Mouse (Mus musculus) heart, embryonic 16.5 days (tissue): ENCODE results near the gene Tasp1. TPM values are rescaled to one million over a fixed set of nuclear protein-coding genes. Genes with fewer than 3 reads are reported as not detected.

Source experiments
- ATAC-seq: fragments of 200-750 bp; cut with Nextera tagmentation; replicated peaks from 2 replicates; pipeline ENCODE4 v1.8.0; 2017; ENCODE audit warnings: moderate number of reproducible peaks; ENCODE audit not compliant: insufficient read depth, low FRiP score; ENCODE audit errors: extremely low read depth
- H3K27ac ChIP-seq: fragments of 300-500 bp; sonication (generic); 2 replicates; pipeline ENCODE4 v1.5.1; 2014; ENCODE audit warnings: mild to moderate bottlenecking, low read length, control low read depth, moderate library complexity
- H3K27me3 ChIP-seq: fragments of 300-500 bp; sonication (generic); 2 replicates; pipeline ENCODE4 v1.6.1; 2014; ENCODE audit warnings: low read length, mixed read lengths; ENCODE audit not compliant: control insufficient read depth, insufficient read depth
- H3K36me3 ChIP-seq: fragments of 300-500 bp; sonication (generic); 2 replicates; pipeline ENCODE4 v1.6.1; 2014; ENCODE audit not compliant: control insufficient read depth, insufficient read depth
- H3K4me1 ChIP-seq: fragments of 300-500 bp; sonication (generic); 2 replicates; pipeline ENCODE4 v1.6.1; 2014; ENCODE audit warnings: low read length, mixed read lengths; ENCODE audit not compliant: control insufficient read depth, insufficient read depth
- H3K4me2 ChIP-seq: fragments of 300-500 bp; sonication (generic); 2 replicates; pipeline ENCODE4 v1.6.1; 2014; ENCODE audit warnings: low read depth, mild to moderate bottlenecking, control low read depth, low read length
- H3K4me3 ChIP-seq: fragments of 300-500 bp; sonication (generic); 2 replicates; pipeline ENCODE4 v1.5.1; 2014; ENCODE audit warnings: mild to moderate bottlenecking, control low read depth, low read length
- H3K9ac ChIP-seq: fragments of 300-500 bp; sonication (generic); 2 replicates; pipeline ENCODE4 v1.6.1; 2014; ENCODE audit warnings: low read length, control low read depth
- H3K9me3 ChIP-seq: fragments of 300-500 bp; sonication (generic); replicated peaks from 2 replicates; pipeline ENCODE4 v1.6.1; 2016; ENCODE audit warnings: low read length; ENCODE audit not compliant: control insufficient read depth
- WGBS: fragments of 180-500 bp; shearing (Covaris S2); extraction: QIAGEN DNeasy Blood & Tissue Kit; methylation state at CpG from one replicate; pipeline ENCODE4 v1.1.7; 2014; 5-methylcytosine and 5-hydroxymethylcytosine counted together
- polyA plus RNA-seq: library from polyadenylated mRNA; unstranded; fragments of >200 nt; fragmentation: Nextera tagmentation; extraction: Ambion mirVana; gene quantifications from 2 replicates; pipeline ENCODE4 v1.2.1, GENCODE M21; 2015

Gene Tasp1
- polyA plus RNA-seq, 1 experiment from 2014 or later = 18.5 TPM

GRCm38 (mm10) chr2:139841359-139841758 lies 225.2 kb downstream of the Tasp1 start:
- ATAC-seq = no peak
- Histone ChIP-seq H3K4me2 (no peak overlapping the region), H3K9ac (no peak overlapping the region), H3K27me3 (no peaks in the 10 kb centered on the region), H3K4me1 (no peaks in the 10 kb centered on the region), H3K4me3 (no peak overlapping the region), H3K27ac (no peak overlapping the region), H3K36me3 (no peaks in the 10 kb centered on the region), H3K9me3 (no peaks in the 10 kb centered on the region)
- WGBS = 65% methylated on average over 1 of the region's 1 CpGs

GRCm38 (mm10) chr2:139840941-139841340 lies 225.7 kb downstream of the Tasp1 start:
- Histone ChIP-seq H3K4me3 (no peak overlapping the region), H3K27me3 (no peaks in the 10 kb centered on the region), H3K4me2 (no peak overlapping the region), H3K4me1 (no peaks in the 10 kb centered on the region), H3K27ac (no peak overlapping the region), H3K36me3 (no peaks in the 10 kb centered on the region), H3K9ac (no peak overlapping the region), H3K9me3 (no peaks in the 10 kb centered on the region)
- no peak for ATAC-seq
- WGBS = 68% methylated on average over 5 of the region's 5 CpGs

- WGBS = 79% methylated on average over 8 of the region's 8 CpGs
- Histone ChIP-seq H3K9ac (no peak overlapping the region), H3K27me3 (no peaks in the 10 kb centered on the region), H3K36me3 (no peaks in the 10 kb centered on the region), H3K27ac (no peak overlapping the region), H3K9me3 (no peaks in the 10 kb centered on the region), H3K4me3 (no peak overlapping the region), H3K4me1 (no peaks in the 10 kb centered on the region), H3K4me2 (no peak overlapping the region)
- ATAC-seq = no peak
Measured at GRCm38 (mm10) chr2:139821589-139822378, 244.8 kb downstream of the Tasp1 start.

- no peak for ATAC-seq
- Histone ChIP-seq H3K9me3 (no peaks in the 10 kb centered on the region), H3K27me3 (no peaks in the 10 kb centered on the region), H3K4me3 (no peak overlapping the region), H3K9ac (no peak overlapping the region), H3K36me3 (no peaks in the 10 kb centered on the region), H3K27ac (no peak overlapping the region), H3K4me1 (no peaks in the 10 kb centered on the region), H3K4me2 (no peak overlapping the region)
- 78% methylated on average over 3 of the region's 3 CpGs for WGBS
Measured at GRCm38 (mm10) chr2:139817275-139817674, 249.3 kb downstream of the Tasp1 start.

- H3K27me3 ChIP-seq = no peaks in the 10 kb centered on the region
- H3K27ac ChIP-seq = no peak overlapping the region
- no peaks in the 10 kb centered on the region for H3K9me3 ChIP-seq
- no peak overlapping the region for H3K4me3 ChIP-seq
- 90% methylated on average over 6 of the region's 6 CpGs for WGBS
- H3K36me3 ChIP-seq = no peaks in the 10 kb centered on the region
- no peak overlapping the region for H3K4me2 ChIP-seq
- ATAC-seq = no peak
- no peak overlapping the region for H3K9ac ChIP-seq
- no peaks in the 10 kb centered on the region for H3K4me1 ChIP-seq
Measured at GRCm38 (mm10) chr2:139807887-139808286, 258.7 kb downstream of the Tasp1 start.

- Histone ChIP-seq H3K4me1 (no peaks in the 10 kb centered on the region), H3K4me3 (no peak overlapping the region), H3K27ac (no peak overlapping the region), H3K9ac (no peak overlapping the region), H3K36me3 (no peaks in the 10 kb centered on the region), H3K4me2 (no peak overlapping the region), H3K9me3 (no peaks in the 10 kb centered on the region), H3K27me3 (no peaks in the 10 kb centered on the region)
- 67% methylated on average over 7 of the region's 7 CpGs for WGBS
- ATAC-seq = no peak
Measured at GRCm38 (mm10) chr2:139804041-139804440, 262.6 kb downstream of the Tasp1 start.

- 74% methylated on average over 9 of the region's 9 CpGs for WGBS
- Histone ChIP-seq H3K9ac (no peak overlapping the region), H3K4me3 (no peak overlapping the region), H3K4me1 (no peaks in the 10 kb centered on the region), H3K9me3 (no peaks in the 10 kb centered on the region), H3K27ac (no peak overlapping the region), H3K4me2 (no peak overlapping the region), H3K36me3 (no peaks in the 10 kb centered on the region), H3K27me3 (no peaks in the 10 kb centered on the region)
- ATAC-seq = no peak
Measured at GRCm38 (mm10) chr2:139792345-139793120, 274.1 kb downstream of the Tasp1 start.

- H3K4me2 ChIP-seq = no peak overlapping the region
- 56% methylated on average over 4 of the region's 4 CpGs for WGBS
Measured at GRCm38 (mm10) chr2:139788658-139789057, 277.9 kb downstream of the Tasp1 start.

GRCm38 (mm10) chr2:139784946-139785345 lies 281.7 kb downstream of the Tasp1 start:
- H3K36me3 ChIP-seq = no peaks in the 10 kb centered on the region
- no peak overlapping the region for H3K9ac ChIP-seq
- H3K27me3 ChIP-seq = no peaks in the 10 kb centered on the region
- no peaks in the 10 kb centered on the region for H3K9me3 ChIP-seq
- no peak overlapping the region for H3K27ac ChIP-seq
- WGBS = 25% methylated on average over 2 of the region's 2 CpGs
- ATAC-seq = no peak
- H3K4me2 ChIP-seq = no peak overlapping the region
- no peaks in the 10 kb centered on the region for H3K4me1 ChIP-seq
- H3K4me3 ChIP-seq = no peak overlapping the region

More at GRCm38 (mm10) chr2:139788658-139789057, 277.9 kb downstream of the Tasp1 start:
- no peaks in the 10 kb centered on the region for H3K36me3 ChIP-seq
- H3K27me3 ChIP-seq = no peaks in the 10 kb centered on the region
- no peaks in the 10 kb centered on the region for H3K4me1 ChIP-seq
- no peak for ATAC-seq
- no peaks in the 10 kb centered on the region for H3K9me3 ChIP-seq
- no peak overlapping the region for H3K4me3 ChIP-seq
- H3K27ac ChIP-seq = no peak overlapping the region
- no peak overlapping the region for H3K9ac ChIP-seq
